Mouse (Mus musculus): ENCODE data around the gene Cyth2. TPM values are rescaled to one million over a fixed set of nuclear protein-coding genes. Genes with fewer than 3 reads are reported as not detected.

Gene Cyth2
- polyA plus RNA-seq, 1 experiment from 2014 or later = 376 TPM

GRCm38 (mm10) chr7:45809276-45810075, 4.9 kb downstream of the Cyth2 start:
- WGBS = 84% methylated on average over 14 of the region's 14 CpGs
- Histone ChIP-seq H3K27ac (replicated peaks) (no peak overlapping the region), H3K4me3 (no peak overlapping the region), H3K9ac (replicated peaks) (no peak overlapping the region), H3K9me3 (no peaks in the 10 kb centered on the region), H3K4me1 (peaks cover 21% of the 10 kb centered on the region), H3K4me2 (replicated peaks) (no peak overlapping the region), H3K27me3 (no peaks in the 10 kb centered on the region), H3K36me3 (peaks cover 69% of the 10 kb centered on the region)
- no peak for ATAC-seq (replicated peaks)

GRCm38 (mm10) chr7:45808471-45808870, 5.9 kb downstream of the Cyth2 start:
- peaks cover 77% of the 10 kb centered on the region for H3K36me3 ChIP-seq
- no peaks in the 10 kb centered on the region for H3K9me3 ChIP-seq
- no peak for ATAC-seq (replicated peaks)
- 36% methylated on average over 11 of the region's 11 CpGs for WGBS
- no peaks in the 10 kb centered on the region for H3K27me3 ChIP-seq
- no peak overlapping the region for H3K4me3 ChIP-seq
- H3K27ac ChIP-seq (replicated peaks) = 0 out of 2 replicates have a peak overlapping the region, but pooled peaks have one; percentile 11
- H3K4me1 ChIP-seq = peaks cover 21% of the 10 kb centered on the region
- H3K9ac ChIP-seq (replicated peaks) = no peak overlapping the region
- no peak overlapping the region for H3K4me2 ChIP-seq (replicated peaks)

- peaks cover 80% of the 10 kb centered on the region for H3K36me3 ChIP-seq
- H3K27me3 ChIP-seq = no peaks in the 10 kb centered on the region
- ATAC-seq (replicated peaks) = no peak
- H3K9me3 ChIP-seq = no peaks in the 10 kb centered on the region
- no peak overlapping the region for H3K9ac ChIP-seq (replicated peaks)
- H3K27ac ChIP-seq (replicated peaks) = no peak overlapping the region
- H3K4me3 ChIP-seq = no peak overlapping the region
- H3K4me2 ChIP-seq (replicated peaks) = no peak overlapping the region
- 66% methylated on average over 5 of the region's 5 CpGs for WGBS
- peaks cover 11% of the 10 kb centered on the region for H3K4me1 ChIP-seq
These were observed 8.4 kb downstream of the Cyth2 start for GRCm38 (mm10) chr7:45805941-45806340.

- peaks cover 53% of the 10 kb centered on the region for H3K36me3 ChIP-seq
- H3K27ac ChIP-seq (replicated peaks) = no peak overlapping the region; the same call in 1 of the 2 replicates
- 92% methylated on average over 6 of the region's 6 CpGs for WGBS
- H3K4me1 ChIP-seq = peaks cover 17% of the 10 kb centered on the region
- no peak overlapping the region for H3K4me3 ChIP-seq
- no peak for ATAC-seq (replicated peaks)
- H3K27me3 ChIP-seq = no peaks in the 10 kb centered on the region
- no peak overlapping the region for H3K4me2 ChIP-seq (replicated peaks)
- no peak overlapping the region for H3K9ac ChIP-seq (replicated peaks)
- H3K9me3 ChIP-seq = no peaks in the 10 kb centered on the region
These were observed 11.8 kb downstream of the Cyth2 start for GRCm38 (mm10) chr7:45802551-45802950.

- Histone ChIP-seq H3K4me3 (no peak overlapping the region), H3K9me3 (no peaks in the 10 kb centered on the region), H3K9ac (replicated peaks) (no peak overlapping the region), H3K27me3 (no peaks in the 10 kb centered on the region; the same call in 1 of the 2 replicates), H3K27ac (replicated peaks) (0 out of 2 replicates have a peak overlapping the region, but pooled peaks have one; percentile 7), H3K4me1 (peaks cover 25% of the 10 kb centered on the region), H3K4me2 (replicated peaks) (no peak overlapping the region), H3K36me3 (peaks cover 51% of the 10 kb centered on the region)
- peak; percentile 51 for ATAC-seq (replicated peaks)
- 4% methylated on average over 12 of the region's 12 CpGs for WGBS
These were observed 13.0 kb downstream of the Cyth2 start for GRCm38 (mm10) chr7:45801348-45801747.

GRCm38 (mm10) chr7:45800546-45801204, 13.7 kb downstream of the Cyth2 start:
- no peak overlapping the region for H3K9ac ChIP-seq (replicated peaks)
- 0 out of 2 replicates have a peak overlapping the region, but pooled peaks have one; percentile 7 for H3K27ac ChIP-seq (replicated peaks)
- no peaks in the 10 kb centered on the region for H3K9me3 ChIP-seq
- no peaks in the 10 kb centered on the region; the same call in 1 of the 2 replicates for H3K27me3 ChIP-seq
- peaks cover 50% of the 10 kb centered on the region for H3K36me3 ChIP-seq
- H3K4me1 ChIP-seq = peaks cover 25% of the 10 kb centered on the region
- 36% methylated on average over 25 of the region's 25 CpGs for WGBS
- no peak overlapping the region for H3K4me2 ChIP-seq (replicated peaks)
- no peak overlapping the region for H3K4me3 ChIP-seq
- ATAC-seq (replicated peaks) = no peak

GRCm38 (mm10) chr7:45800001-45800400, 14.4 kb downstream of the Cyth2 start:
- Histone ChIP-seq H3K27me3 (peaks cover under 1% of the 10 kb centered on the region; the same call in 1 of the 2 replicates), H3K4me3 (no peak overlapping the region), H3K4me2 (replicated peaks) (no peak overlapping the region), H3K9me3 (no peaks in the 10 kb centered on the region), H3K9ac (replicated peaks) (no peak overlapping the region), H3K4me1 (peaks cover 25% of the 10 kb centered on the region), H3K27ac (replicated peaks) (no peak overlapping the region), H3K36me3 (peaks cover 57% of the 10 kb centered on the region)
- no peak for ATAC-seq (replicated peaks)
- WGBS = 48% methylated on average over 7 of the region's 7 CpGs

GRCm38 (mm10) chr7:45798931-45799330, 15.4 kb downstream of the Cyth2 start:
- WGBS = 53% methylated on average over 7 of the region's 7 CpGs
- no peak overlapping the region for H3K4me2 ChIP-seq (replicated peaks)
- H3K9ac ChIP-seq (replicated peaks) = no peak overlapping the region
- H3K27ac ChIP-seq (replicated peaks) = no peak overlapping the region
- peaks cover 25% of the 10 kb centered on the region for H3K4me1 ChIP-seq
- peaks cover 4% of the 10 kb centered on the region; the same call in 1 of the 2 replicates for H3K27me3 ChIP-seq
- H3K36me3 ChIP-seq = peaks cover 64% of the 10 kb centered on the region
- H3K9me3 ChIP-seq = no peaks in the 10 kb centered on the region
- ATAC-seq (replicated peaks) = no peak
- H3K4me3 ChIP-seq = peak overlapping the region; percentile 18; the same call in 1 of the 2 replicates

GRCm38 (mm10) chr7:45798511-45798836, 15.9 kb downstream of the Cyth2 start:
- 4% methylated on average over 19 of the region's 19 CpGs for WGBS
- no peak overlapping the region for H3K27ac ChIP-seq (replicated peaks)

GRCm38 (mm10) chr7:45797661-45798510, 16.5 kb downstream of the Cyth2 start:
- H3K4me1 ChIP-seq = peaks cover 25% of the 10 kb centered on the region
- peaks cover 64% of the 10 kb centered on the region for H3K36me3 ChIP-seq
- H3K27ac ChIP-seq (replicated peaks) = no peak overlapping the region
- peak overlapping the region; percentile 18 for H3K4me3 ChIP-seq
- WGBS = 3% methylated on average over 60 of the region's 60 CpGs
- no peaks in the 10 kb centered on the region for H3K9me3 ChIP-seq
- H3K9ac ChIP-seq (replicated peaks) = peak overlapping the region; percentile 33
- no peak for ATAC-seq (replicated peaks)
- H3K4me2 ChIP-seq (replicated peaks) = peak overlapping the region; percentile 38
- H3K27me3 ChIP-seq = peaks cover 4% of the 10 kb centered on the region; the same call in 1 of the 2 replicates

More at GRCm38 (mm10) chr7:45798511-45798836, 15.9 kb downstream of the Cyth2 start:
- peak overlapping the region; percentile 33 for H3K9ac ChIP-seq (replicated peaks)
- peaks cover 64% of the 10 kb centered on the region for H3K36me3 ChIP-seq
- ATAC-seq (replicated peaks) = no peak
- peaks cover 25% of the 10 kb centered on the region for H3K4me1 ChIP-seq
- peak overlapping the region; percentile 38 for H3K4me2 ChIP-seq (replicated peaks)
- peaks cover 4% of the 10 kb centered on the region; the same call in 1 of the 2 replicates for H3K27me3 ChIP-seq
- no peaks in the 10 kb centered on the region for H3K9me3 ChIP-seq
- peak overlapping the region; percentile 18 for H3K4me3 ChIP-seq

- Histone ChIP-seq H3K4me2 (replicated peaks) (peak overlapping the region; percentile 38; the same call in 1 of the 2 replicates), H3K9ac (replicated peaks) (0 out of 2 replicates have a peak overlapping the region, but pooled peaks have one; percentile 17), H3K27ac (replicated peaks) (no peak overlapping the region), H3K9me3 (no peaks in the 10 kb centered on the region), H3K4me1 (peaks cover 25% of the 10 kb centered on the region), H3K27me3 (peaks cover 4% of the 10 kb centered on the region; the same call in 1 of the 2 replicates), H3K36me3 (peaks cover 64% of the 10 kb centered on the region), H3K4me3 (no peak overlapping the region)
- WGBS = 41% methylated on average over 6 of the region's 6 CpGs
- no peak for ATAC-seq (replicated peaks)
These were observed 17.4 kb downstream of the Cyth2 start for GRCm38 (mm10) chr7:45796950-45797349.

Measured in forebrain, embryonic 15.5 days (tissue).